Mouse (Mus musculus) stomach, embryonic 15.5 days (tissue): Measurements from ENCODE around the gene Atf5. TPM values are rescaled to one million over a fixed set of nuclear protein-coding genes. Genes with fewer than 3 reads are reported as not detected.

Experiments
- ATAC-seq: fragments of 200-750 bp; cut with Nextera tagmentation; 2 replicates; pipeline ENCODE4 v1.8.0; 2017; ENCODE audit warnings: low read depth, moderate number of reproducible peaks, moderate TSS enrichment; ENCODE audit not compliant: insufficient read depth, low FRiP score
- H3K27ac ChIP-seq: fragments of 300-500 bp; sonication (generic); 2 replicates; pipeline ENCODE4 v1.5.1; 2015; ENCODE audit warnings: mild to moderate bottlenecking, inconsistent platforms
- H3K27me3 ChIP-seq: fragments of 300-500 bp; sonication (generic); replicated peaks from 2 replicates; pipeline ENCODE4 v1.6.1; 2015; ENCODE audit warnings: inconsistent platforms
- H3K36me3 ChIP-seq: fragments of 300-500 bp; sonication (generic); 2 replicates; pipeline ENCODE4 v1.6.1; 2015; ENCODE audit warnings: inconsistent platforms
- H3K4me1 ChIP-seq: fragments of 300-500 bp; sonication (generic); 2 replicates; pipeline ENCODE4 v1.6.1; 2015; ENCODE audit warnings: inconsistent platforms
- H3K4me2 ChIP-seq: fragments of 300-500 bp; sonication (generic); 2 replicates; pipeline ENCODE4 v1.6.1; 2015; ENCODE audit warnings: mild to moderate bottlenecking, inconsistent platforms
- H3K4me3 ChIP-seq: fragments of 300-500 bp; sonication (generic); replicated peaks from 2 replicates; pipeline ENCODE4 v1.5.1; 2015; ENCODE audit warnings: inconsistent platforms
- H3K9ac ChIP-seq: fragments of 300-500 bp; sonication (generic); 2 replicates; pipeline ENCODE4 v1.6.1; 2015; ENCODE audit warnings: inconsistent platforms
- H3K9me3 ChIP-seq: fragments of 300-500 bp; sonication (generic); 2 replicates; pipeline ENCODE4 v1.6.1; 2016; ENCODE audit warnings: inconsistent platforms
- WGBS: fragments of 180-500 bp; shearing (Covaris S2); methylation state at CpG from one replicate; pipeline ENCODE4 v1.1.7; 2015; 5-methylcytosine and 5-hydroxymethylcytosine counted together
- polyA plus RNA-seq: library from polyadenylated mRNA; unstranded; fragments of >200 nt; fragmentation: Nextera tagmentation; extraction: Ambion mirVana; gene quantifications from 2 replicates; pipeline ENCODE4 v1.2.1, GENCODE M21; 2015

Gene Atf5
- polyA plus RNA-seq, 1 experiment from 2014 or later, result 6.4 TPM

GRCm38 (mm10) chr7:44835373-44836015 lies 19.0 kb upstream of the Atf5 start:
- no peak overlapping the region for H3K4me2 ChIP-seq
- no peak for ATAC-seq
- H3K27me3 ChIP-seq, result peaks cover 3% of the 10 kb centered on the region
- H3K36me3 ChIP-seq, result peaks cover 19% of the 10 kb centered on the region
- H3K4me3 ChIP-seq, result no peak overlapping the region
- H3K27ac ChIP-seq, result no peak overlapping the region
- peaks cover 21% of the 10 kb centered on the region for H3K4me1 ChIP-seq
- no peaks in the 10 kb centered on the region for H3K9me3 ChIP-seq
- H3K9ac ChIP-seq, result no peak overlapping the region
- 87% methylated on average over 1 of the region's 1 CpGs for WGBS

GRCm38 (mm10) chr7:44832763-44833162 lies 16.3 kb upstream of the Atf5 start:
- Histone ChIP-seq H3K9me3 (no peaks in the 10 kb centered on the region), H3K9ac (no peak overlapping the region), H3K36me3 (peaks cover 43% of the 10 kb centered on the region), H3K27me3 (no peaks in the 10 kb centered on the region), H3K4me1 (peaks cover 6% of the 10 kb centered on the region; the same call in 1 of the 2 replicates), H3K4me2 (no peak overlapping the region), H3K4me3 (no peak overlapping the region), H3K27ac (no peak overlapping the region)
- no peak for ATAC-seq
- WGBS, result 46% methylated on average over 4 of the region's 4 CpGs

GRCm38 (mm10) chr7:44828706-44829105 lies 12.2 kb upstream of the Atf5 start:
- H3K4me3 ChIP-seq, result no peak overlapping the region
- H3K36me3 ChIP-seq, result peaks cover 43% of the 10 kb centered on the region
- peaks cover 8% of the 10 kb centered on the region; the same call in 1 of the 2 replicates for H3K4me1 ChIP-seq
- 92% methylated on average over 5 of the region's 5 CpGs for WGBS
- ATAC-seq, result no peak
- H3K4me2 ChIP-seq, result no peak overlapping the region
- H3K9me3 ChIP-seq, result no peaks in the 10 kb centered on the region
- no peak overlapping the region for H3K9ac ChIP-seq
- no peak overlapping the region for H3K27ac ChIP-seq
- no peaks in the 10 kb centered on the region for H3K27me3 ChIP-seq

GRCm38 (mm10) chr7:44826771-44827170 lies 10.3 kb upstream of the Atf5 start:
- H3K9ac ChIP-seq, result no peak overlapping the region
- 71% methylated on average over 3 of the region's 3 CpGs for WGBS
- H3K4me1 ChIP-seq, result peaks cover 10% of the 10 kb centered on the region; the same call in 1 of the 2 replicates
- ATAC-seq, result no peak
- no peak overlapping the region for H3K4me3 ChIP-seq
- no peak overlapping the region for H3K4me2 ChIP-seq
- H3K27ac ChIP-seq, result no peak overlapping the region
- no peaks in the 10 kb centered on the region for H3K27me3 ChIP-seq
- H3K9me3 ChIP-seq, result no peaks in the 10 kb centered on the region
- peaks cover 37% of the 10 kb centered on the region for H3K36me3 ChIP-seq

GRCm38 (mm10) chr7:44824872-44825271 lies 8.4 kb upstream of the Atf5 start:
- no peak overlapping the region for H3K9ac ChIP-seq
- peaks cover 22% of the 10 kb centered on the region for H3K4me1 ChIP-seq
- H3K27me3 ChIP-seq, result no peaks in the 10 kb centered on the region
- H3K36me3 ChIP-seq, result peaks cover 20% of the 10 kb centered on the region
- WGBS, result 16% methylated on average over 3 of the region's 3 CpGs
- ATAC-seq, result 0 out of 2 replicates have a peak, but pooled peaks have one; percentile 19
- no peak overlapping the region for H3K27ac ChIP-seq
- no peak overlapping the region for H3K4me3 ChIP-seq
- no peaks in the 10 kb centered on the region for H3K9me3 ChIP-seq
- H3K4me2 ChIP-seq, result no peak overlapping the region

- H3K4me1 ChIP-seq, result peaks cover 35% of the 10 kb centered on the region
- WGBS, result 41% methylated on average over 7 of the region's 7 CpGs
- H3K4me2 ChIP-seq, result no peak overlapping the region
- no peak overlapping the region for H3K9ac ChIP-seq
- H3K36me3 ChIP-seq, result peaks cover 6% of the 10 kb centered on the region
- H3K4me3 ChIP-seq, result no peak overlapping the region
- no peak overlapping the region for H3K27ac ChIP-seq
- no peaks in the 10 kb centered on the region for H3K9me3 ChIP-seq
- ATAC-seq, result no peak
- H3K27me3 ChIP-seq, result no peaks in the 10 kb centered on the region
These were observed 7.0 kb upstream of the Atf5 start for GRCm38 (mm10) chr7:44823409-44823808.

- Histone ChIP-seq H3K4me2 (no peak overlapping the region), H3K4me1 (peaks cover 44% of the 10 kb centered on the region), H3K9ac (no peak overlapping the region), H3K4me3 (no peak overlapping the region), H3K27ac (no peak overlapping the region), H3K9me3 (no peaks in the 10 kb centered on the region), H3K36me3 (no peaks in the 10 kb centered on the region; the same call in 1 of the 2 replicates), H3K27me3 (no peaks in the 10 kb centered on the region)
- ATAC-seq, result no peak
- 75% methylated on average over 7 of the region's 7 CpGs for WGBS
These were observed 5.4 kb upstream of the Atf5 start for GRCm38 (mm10) chr7:44821666-44822448.

GRCm38 (mm10) chr7:44820525-44820924 lies 4.1 kb upstream of the Atf5 start:
- Histone ChIP-seq H3K4me1 (peaks cover 44% of the 10 kb centered on the region), H3K4me2 (no peak overlapping the region)
- 79% methylated on average over 3 of the region's 3 CpGs for WGBS

GRCm38 (mm10) chr7:44819863-44820262 lies 3.4 kb upstream of the Atf5 start:
- H3K4me2 ChIP-seq, result peak overlapping the region; percentile 82; the same call in 1 of the 2 replicates
- no peak overlapping the region for H3K27ac ChIP-seq
- H3K4me3 ChIP-seq, result no peak overlapping the region
- no peak overlapping the region for H3K9ac ChIP-seq
- ATAC-seq, result no peak
- H3K36me3 ChIP-seq, result no peaks in the 10 kb centered on the region; the same call in 1 of the 2 replicates
- no peaks in the 10 kb centered on the region for H3K27me3 ChIP-seq
- 46% methylated on average over 5 of the region's 5 CpGs for WGBS
- H3K9me3 ChIP-seq, result no peaks in the 10 kb centered on the region
- peaks cover 49% of the 10 kb centered on the region for H3K4me1 ChIP-seq

More at GRCm38 (mm10) chr7:44820525-44820924, 4.1 kb upstream of the Atf5 start:
- no peak overlapping the region for H3K27ac ChIP-seq
- no peaks in the 10 kb centered on the region for H3K27me3 ChIP-seq
- H3K9me3 ChIP-seq, result no peaks in the 10 kb centered on the region
- no peaks in the 10 kb centered on the region; the same call in 1 of the 2 replicates for H3K36me3 ChIP-seq
- H3K9ac ChIP-seq, result no peak overlapping the region
- ATAC-seq, result no peak
- H3K4me3 ChIP-seq, result no peak overlapping the region

GRCm38 (mm10) chr7:44819391-44819790 lies 2.9 kb upstream of the Atf5 start:
- WGBS, result 90% methylated on average over 2 of the region's 2 CpGs
- peaks cover 51% of the 10 kb centered on the region for H3K4me1 ChIP-seq
- ATAC-seq, result no peak
- no peaks in the 10 kb centered on the region for H3K9me3 ChIP-seq
- H3K27ac ChIP-seq, result peak overlapping the region; percentile 28; the same call in 1 of the 2 replicates
- H3K36me3 ChIP-seq, result no peaks in the 10 kb centered on the region; the same call in 1 of the 2 replicates
- H3K4me3 ChIP-seq, result no peak overlapping the region; the same call in 1 of the 2 replicates
- no peak overlapping the region for H3K9ac ChIP-seq
- H3K4me2 ChIP-seq, result peak overlapping the region; percentile 82
- H3K27me3 ChIP-seq, result no peaks in the 10 kb centered on the region

GRCm38 (mm10) chr7:44818751-44819235 lies 2.3 kb upstream of the Atf5 start:
- Histone ChIP-seq H3K9me3 (no peaks in the 10 kb centered on the region), H3K4me3 (peak overlapping the region; percentile 88), H3K4me2 (peak overlapping the region; percentile 82), H3K9ac (peak overlapping the region; percentile 1; the same call in 1 of the 2 replicates), H3K27me3 (no peaks in the 10 kb centered on the region), H3K27ac (peak overlapping the region; percentile 28; the same call in 1 of the 2 replicates), H3K36me3 (no peaks in the 10 kb centered on the region; the same call in 1 of the 2 replicates), H3K4me1 (peaks cover 48% of the 10 kb centered on the region)
- ATAC-seq, result no peak
- WGBS, result 42% methylated on average over 6 of the region's 6 CpGs

- Histone ChIP-seq H3K4me1 (peaks cover 47% of the 10 kb centered on the region), H3K9me3 (no peaks in the 10 kb centered on the region), H3K27me3 (no peaks in the 10 kb centered on the region), H3K27ac (peak overlapping the region; percentile 98; the same call in 1 of the 2 replicates), H3K9ac (peak overlapping the region; percentile 1; the same call in 1 of the 2 replicates), H3K4me3 (peak overlapping the region; percentile 88), H3K4me2 (peak overlapping the region; percentile 82), H3K36me3 (no peaks in the 10 kb centered on the region; the same call in 1 of the 2 replicates)
- 24% methylated on average over 2 of the region's 2 CpGs for WGBS
- ATAC-seq, result no peak
These were observed 1.7 kb upstream of the Atf5 start for GRCm38 (mm10) chr7:44818164-44818563.
